ENCODE assay signal across 17 mouse cellular contexts in the genomic region with DNA sequence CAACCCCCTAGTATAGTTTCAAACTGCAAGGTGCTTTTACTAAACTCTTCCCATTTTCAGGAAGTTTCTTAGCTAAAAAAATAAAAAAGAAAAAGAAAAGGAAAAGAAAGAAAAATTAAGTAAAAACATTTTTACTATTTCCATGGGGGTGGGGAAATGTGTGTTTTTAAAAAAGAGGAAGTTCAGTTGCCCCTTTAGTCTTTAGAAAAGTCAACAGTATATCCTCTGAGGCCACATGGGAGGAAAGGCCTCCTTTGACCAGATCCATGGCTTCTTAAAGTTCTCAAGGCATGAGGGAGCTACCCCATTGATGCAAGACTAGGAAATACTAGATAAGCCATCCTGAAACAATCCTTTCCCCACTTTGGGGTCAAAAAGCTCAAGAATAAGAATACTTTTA.
"Had no signal": no experiment of that assay in that cellular context is flagged by ENCODE, and none has a peak within 500 bp of the region (broad histone marks: within the 10 kb centered on the region; RNA-seq: fewer than 3 reads in every experiment).

No protein-coding gene starts in this region.

- H3K27ac ChIP-seq: limb, embryonic 12.5 days; limb, embryonic 15.5 days; liver, embryonic 15.5 days; stomach, postnatal 0 days had no signal

- H3K27me3 ChIP-seq: limb, embryonic 12.5 days; limb, embryonic 15.5 days; liver, embryonic 15.5 days had no signal

- H3K4me3 ChIP-seq: limb, embryonic 12.5 days; limb, embryonic 15.5 days; liver, embryonic 15.5 days had no signal

- ATAC-seq: intestine, embryonic 16.5 days had no signal

- H3K4me1 ChIP-seq: limb, embryonic 12.5 days; limb, embryonic 15.5 days had no signal

- H3K36me3 ChIP-seq: limb, embryonic 15.5 days had no signal

- H3K9ac ChIP-seq: limb, embryonic 12.5 days; limb, embryonic 15.5 days; liver, embryonic 15.5 days had no signal

- DNase-seq: kidney, adult 18-20 months; kidney, adult 9 months; kidney, postnatal 10 days; kidney, postnatal 4 days; left cerebral cortex, postnatal 4 days; lung, adult 2 months; lung, postnatal 14 days; lung, postnatal 4 days; midbrain, embryonic 14.5 days; thymus, postnatal 25 days had no signal

- H3K9me3 ChIP-seq: limb, embryonic 12.5 days; limb, embryonic 15.5 days; liver, embryonic 15.5 days had no signal

- H3K4me2 ChIP-seq: limb, embryonic 12.5 days; limb, embryonic 15.5 days; liver, embryonic 11.5 days; liver, embryonic 15.5 days; midbrain, embryonic 11.5 days had no signal
